Mouse (Mus musculus) midbrain, embryonic 11.5 days (tissue): ENCODE measurements at regions not wholly inside any gene's neighbourhood (a gene's known extent, or its start where the extent isn't known, plus 50 kb on each side); places are given as distances from the start of the nearest gene placed in this dataset.

Experiments
- ATAC-seq: fragments of 200-750 bp; cut with Nextera tagmentation; 2 replicates; pipeline ENCODE4 v1.8.0; 2017; ENCODE audit warnings: moderate TSS enrichment, moderate library complexity; ENCODE audit not compliant: low FRiP score
- DNase-seq: peaks from one replicate; pipeline ENCODE4 v3.0.0; 2015; ENCODE audit warnings: low spot score; ENCODE audit errors: missing footprints
- H3K27ac ChIP-seq: fragments of 300-500 bp; sonication (generic); 2 replicates; pipeline ENCODE4 v1.5.1; 2014; ENCODE audit warnings: low read depth, low read length
- H3K27me3 ChIP-seq: fragments of 300-500 bp; sonication (generic); 2 replicates; pipeline ENCODE4 v1.6.1; 2014; ENCODE audit warnings: mild to moderate bottlenecking, low read length, moderate library complexity, mixed read lengths; ENCODE audit not compliant: control insufficient read depth, insufficient read depth
- H3K36me3 ChIP-seq: fragments of 300-500 bp; sonication (generic); 2 replicates; pipeline ENCODE4 v1.6.1; 2014; ENCODE audit warnings: mild to moderate bottlenecking, low read length, moderate library complexity, mixed read lengths; ENCODE audit not compliant: control insufficient read depth, insufficient read depth
- H3K4me1 ChIP-seq: fragments of 300-500 bp; sonication (generic); 2 replicates; pipeline ENCODE4 v1.6.1; 2014; ENCODE audit warnings: low read length; ENCODE audit not compliant: control insufficient read depth, insufficient read depth
- H3K4me2 ChIP-seq: fragments of 300-500 bp; sonication (generic); 2 replicates; pipeline ENCODE4 v1.6.1; 2014; ENCODE audit warnings: mild to moderate bottlenecking, moderate library complexity
- H3K4me3 ChIP-seq: fragments of 300-500 bp; sonication (generic); 2 replicates; pipeline ENCODE4 v1.5.1; 2014; ENCODE audit warnings: low read depth, low read length
- H3K9ac ChIP-seq: fragments of 300-500 bp; sonication (generic); 2 replicates; pipeline ENCODE4 v1.6.1; 2014; ENCODE audit warnings: low read length
- H3K9me3 ChIP-seq: fragments of 300-500 bp; sonication (generic); 2 replicates; pipeline ENCODE4 v1.6.1; 2016; ENCODE audit warnings: low read length; ENCODE audit not compliant: control insufficient read depth
- WGBS: fragments of 180-500 bp; shearing (Covaris S2); extraction: QIAGEN DNeasy Blood & Tissue Kit; methylation state at CpG from one replicate; pipeline ENCODE4 v1.1.7; 2014; 5-methylcytosine and 5-hydroxymethylcytosine counted together

GRCm38 (mm10) chr3:132237344-132237743, 152.3 kb downstream of the Dkk2 start:
- Histone ChIP-seq H3K9me3 (no peaks in the 10 kb centered on the region), H3K9ac (no peak overlapping the region), H3K36me3 (no peaks in the 10 kb centered on the region), H3K4me3 (no peak overlapping the region), H3K27me3 (no peaks in the 10 kb centered on the region), H3K4me1 (no peaks in the 10 kb centered on the region), H3K4me2 (no peak overlapping the region), H3K27ac (no peak overlapping the region)
- WGBS: 77% methylated on average over 3 of the region's 3 CpGs
- ATAC-seq (no peak), DNase-seq (no peak)

- Histone ChIP-seq H3K9me3 (no peaks in the 10 kb centered on the region), H3K36me3 (no peaks in the 10 kb centered on the region), H3K4me3 (no peak overlapping the region), H3K9ac (no peak overlapping the region), H3K27me3 (no peaks in the 10 kb centered on the region), H3K4me1 (no peaks in the 10 kb centered on the region), H3K4me2 (no peak overlapping the region), H3K27ac (no peak overlapping the region)
- no peak for ATAC-seq
- 82% methylated on average over 1 of the region's 1 CpGs for WGBS
- DNase-seq: no peak
Observed at GRCm38 (mm10) chr3:132257834-132258233, 172.7 kb downstream of the Dkk2 start.

DNA sequence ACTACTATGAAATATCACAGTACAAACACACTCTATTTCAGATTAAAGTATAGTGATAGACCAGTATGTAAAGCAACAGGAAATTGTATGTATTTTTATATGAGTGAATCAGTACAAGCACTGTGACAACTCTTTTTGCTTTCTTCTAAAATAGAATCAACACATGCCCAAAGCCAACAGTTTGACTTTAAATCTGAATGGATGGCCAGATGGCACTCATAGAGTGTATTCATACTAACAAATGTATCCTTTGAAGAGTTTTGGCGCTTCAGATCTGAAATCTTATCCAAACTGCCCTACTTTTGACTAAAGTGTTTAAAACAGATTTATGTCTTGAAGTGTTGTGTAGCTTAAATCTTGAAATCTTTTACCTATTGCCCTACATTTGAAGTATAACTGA, 184.5 kb downstream of the Dkk2 start:
- Histone ChIP-seq H3K9ac (no peak overlapping the region), H3K27me3 (no peaks in the 10 kb centered on the region), H3K27ac (no peak overlapping the region), H3K4me2 (no peak overlapping the region), H3K9me3 (no peaks in the 10 kb centered on the region), H3K4me1 (no peaks in the 10 kb centered on the region), H3K36me3 (no peaks in the 10 kb centered on the region), H3K4me3 (no peak overlapping the region)
- ATAC-seq (no peak), DNase-seq (no peak)
- 90% methylated on average over 1 of the region's 1 CpGs for WGBS

DNA sequence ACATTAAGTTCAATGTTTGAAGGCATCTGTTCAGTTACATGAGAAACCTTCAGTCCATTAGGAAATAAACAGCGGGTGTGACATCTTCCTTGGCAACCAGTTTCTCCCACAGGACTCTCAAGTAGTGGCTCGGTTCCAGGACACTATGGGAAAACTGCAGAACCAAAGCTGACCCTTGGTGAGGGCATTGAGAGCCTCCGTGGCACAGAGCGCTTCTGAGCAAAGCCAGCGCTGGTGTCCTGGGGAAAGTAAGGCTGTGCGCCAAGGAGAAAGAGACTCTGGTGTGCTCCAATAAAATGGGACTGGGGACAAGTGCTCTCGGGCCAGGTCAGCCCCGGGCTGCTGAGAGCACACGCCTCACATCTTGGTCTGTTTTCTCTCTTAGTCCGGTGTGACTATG, 189.7 kb downstream of the Dkk2 start:
- H3K27ac ChIP-seq: no peak overlapping the region
- H3K27me3 ChIP-seq: no peaks in the 10 kb centered on the region
- no peak overlapping the region for H3K4me2 ChIP-seq
- H3K9ac ChIP-seq: no peak overlapping the region
- no peak for DNase-seq
- no peaks in the 10 kb centered on the region for H3K9me3 ChIP-seq
- H3K36me3 ChIP-seq: no peaks in the 10 kb centered on the region
- no peak for ATAC-seq
- 87% methylated on average over 10 of the region's 10 CpGs for WGBS
- no peak overlapping the region for H3K4me3 ChIP-seq
- no peaks in the 10 kb centered on the region for H3K4me1 ChIP-seq

DNA sequence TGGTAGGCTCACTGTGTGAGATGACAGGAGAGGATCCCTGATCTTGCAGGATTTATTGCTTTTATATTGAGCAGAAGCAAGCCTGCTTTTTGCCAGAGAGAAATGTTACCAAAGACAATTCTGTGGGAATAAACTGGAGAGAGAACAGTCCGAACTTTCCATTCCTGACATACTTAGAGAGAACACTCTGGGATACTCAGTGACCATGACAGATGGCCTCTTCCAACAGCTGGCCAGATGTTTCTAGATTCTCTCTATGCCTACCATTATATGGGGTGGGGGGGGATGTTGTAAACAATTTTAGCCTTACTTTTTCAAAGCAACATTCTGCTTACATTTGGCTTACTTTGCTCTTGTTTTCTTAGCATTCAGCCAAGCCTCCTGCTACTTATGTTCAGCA, 192.7 kb downstream of the Dkk2 start:
- Histone ChIP-seq H3K4me2 (no peak overlapping the region), H3K4me1 (no peaks in the 10 kb centered on the region), H3K36me3 (no peaks in the 10 kb centered on the region), H3K27me3 (no peaks in the 10 kb centered on the region), H3K27ac (no peak overlapping the region), H3K9me3 (no peaks in the 10 kb centered on the region), H3K9ac (no peak overlapping the region), H3K4me3 (no peak overlapping the region)
- DNase-seq: no peak
- no peak for ATAC-seq
- WGBS: 68% methylated on average over 1 of the region's 1 CpGs

DNA sequence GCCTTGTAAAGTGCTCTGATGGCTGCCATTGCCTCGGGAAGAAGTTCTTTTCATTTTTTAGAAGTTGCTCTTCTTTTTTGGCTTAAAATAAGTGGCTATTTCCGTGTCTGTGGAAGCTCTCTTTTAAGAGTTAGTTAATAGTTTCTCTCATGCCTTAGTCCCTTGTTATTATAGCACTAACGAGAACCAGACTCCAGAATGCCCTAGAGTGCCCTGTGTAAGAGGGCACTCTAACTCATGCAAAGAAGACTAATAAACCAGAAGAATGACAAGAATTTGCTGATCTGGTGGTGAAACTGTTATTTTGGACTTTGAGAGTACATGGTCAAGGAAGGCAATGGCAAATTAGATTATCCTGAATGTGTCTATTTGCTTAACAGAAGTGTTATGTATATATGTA, 202.6 kb downstream of the Dkk2 start:
- 70% methylated on average over 3 of the region's 3 CpGs for WGBS
- DNase-seq: no peak

GRCm38 (mm10) chr3:132326961-132327360, 241.9 kb downstream of the Dkk2 start:
- WGBS: 81% methylated on average over 4 of the region's 4 CpGs
- ATAC-seq: no peak
- DNase-seq: no peak
- H3K27me3 ChIP-seq: no peaks in the 10 kb centered on the region
- no peak overlapping the region for H3K4me3 ChIP-seq
- no peak overlapping the region for H3K4me2 ChIP-seq
- no peaks in the 10 kb centered on the region for H3K9me3 ChIP-seq
- H3K27ac ChIP-seq: no peak overlapping the region
- no peaks in the 10 kb centered on the region for H3K4me1 ChIP-seq
- no peak overlapping the region for H3K9ac ChIP-seq
- H3K36me3 ChIP-seq: no peaks in the 10 kb centered on the region

More for the DNA sequence above, 202.6 kb downstream of the Dkk2 start:
- ATAC-seq: no peak
- Histone ChIP-seq H3K9me3 (no peaks in the 10 kb centered on the region), H3K27ac (no peak overlapping the region), H3K9ac (no peak overlapping the region), H3K4me1 (no peaks in the 10 kb centered on the region), H3K4me3 (no peak overlapping the region), H3K4me2 (no peak overlapping the region), H3K36me3 (no peaks in the 10 kb centered on the region), H3K27me3 (no peaks in the 10 kb centered on the region)

DNA sequence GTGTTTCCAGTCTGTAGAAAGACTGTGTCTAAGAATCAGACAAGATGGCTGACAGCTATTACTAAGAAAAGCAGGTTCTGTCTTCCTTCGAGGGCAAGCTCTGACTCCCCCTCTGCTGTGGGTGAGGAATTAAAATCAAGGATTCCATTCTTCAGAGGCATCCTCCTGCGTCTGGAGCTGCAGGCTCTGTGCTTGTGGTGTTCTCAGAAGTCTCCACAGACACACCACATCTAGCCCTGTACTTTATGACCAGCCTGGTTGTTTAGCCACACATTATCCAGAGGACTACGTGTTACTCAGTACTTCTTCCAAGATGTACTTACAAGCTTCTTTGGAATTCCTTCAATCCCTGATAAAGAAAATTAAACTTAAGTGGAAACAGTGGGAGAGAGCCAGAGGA, 258.5 kb downstream of the Dkk2 start:
- Histone ChIP-seq H3K4me1 (no peaks in the 10 kb centered on the region), H3K9me3 (no peaks in the 10 kb centered on the region), H3K27ac (no peak overlapping the region), H3K9ac (no peak overlapping the region), H3K36me3 (no peaks in the 10 kb centered on the region), H3K27me3 (no peaks in the 10 kb centered on the region), H3K4me3 (no peak overlapping the region), H3K4me2 (no peak overlapping the region)
- DNase-seq (no peak), ATAC-seq (no peak)
- 55% methylated on average over 3 of the region's 3 CpGs for WGBS

DNA sequence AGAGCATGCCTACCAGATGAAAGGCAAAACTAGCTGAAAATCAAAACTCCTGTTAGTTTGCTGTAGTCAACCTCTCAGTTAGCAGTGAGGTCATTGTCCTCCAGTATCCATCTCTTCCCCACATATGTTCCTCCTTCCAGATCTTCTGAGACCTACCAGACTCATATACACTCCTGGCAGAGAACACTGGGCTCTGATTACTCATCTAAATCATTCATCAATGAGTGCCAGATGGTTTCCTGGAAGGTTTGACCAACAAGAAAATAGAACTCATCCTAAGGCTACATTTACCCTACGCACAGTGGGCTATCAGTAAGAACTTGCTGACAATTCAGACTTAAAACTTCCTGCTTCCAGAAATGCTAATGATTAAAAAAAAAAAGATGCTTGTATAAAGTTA, 260.8 kb downstream of the Dkk2 start:
- DNase-seq (no peak), ATAC-seq (no peak)
- Histone ChIP-seq H3K9ac (no peak overlapping the region), H3K36me3 (no peaks in the 10 kb centered on the region), H3K4me3 (no peak overlapping the region), H3K4me2 (no peak overlapping the region), H3K27ac (no peak overlapping the region), H3K4me1 (no peaks in the 10 kb centered on the region), H3K9me3 (no peaks in the 10 kb centered on the region), H3K27me3 (no peaks in the 10 kb centered on the region)
- WGBS: 75% methylated on average over 1 of the region's 1 CpGs

DNA sequence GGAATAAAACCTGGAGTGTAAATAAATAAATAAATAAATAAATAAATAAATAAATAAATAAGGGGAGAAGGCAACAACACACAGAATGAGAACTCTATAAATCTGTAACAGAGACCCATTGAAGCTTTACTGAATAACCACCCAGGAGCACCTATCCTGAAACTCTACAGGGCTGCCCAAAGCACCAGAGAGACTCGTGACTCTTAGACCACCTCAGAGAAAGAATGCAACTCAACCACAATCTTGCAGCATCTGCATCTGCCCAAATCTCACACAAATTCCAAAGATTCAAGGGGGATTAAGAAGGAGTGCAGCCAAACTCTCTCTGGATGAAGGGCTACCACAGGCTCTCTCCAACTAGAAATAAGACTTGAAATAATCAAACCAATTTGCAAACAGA, 264.5 kb downstream of the Dkk2 start:
- no peaks in the 10 kb centered on the region for H3K36me3 ChIP-seq
- no peak for DNase-seq
- no peak for ATAC-seq
- no peak overlapping the region for H3K4me2 ChIP-seq
- no peak overlapping the region for H3K4me3 ChIP-seq
- 64% methylated on average over 1 of the region's 1 CpGs for WGBS
- H3K9ac ChIP-seq: no peak overlapping the region
- no peaks in the 10 kb centered on the region for H3K4me1 ChIP-seq
- H3K27me3 ChIP-seq: no peaks in the 10 kb centered on the region
- H3K9me3 ChIP-seq: no peaks in the 10 kb centered on the region
- H3K27ac ChIP-seq: no peak overlapping the region
